8 mouse cellular contexts compared by ENCODE assay signal in genomic region chr1:176223196-176223595, GRCm38 (mm10). TPM values are rescaled to one million over a fixed set of nuclear protein-coding genes. Genes with fewer than 3 reads are reported as not detected.
DNase-seq lines count a peak whose midpoint lies in the region; ATAC-seq and TF ChIP-seq lines count a peak whose summit lies in the region.

No protein-coding gene starts in this region.

- no peaks in the 10 kb centered on the region for H3K4me1 ChIP-seq in ES-E14 (ENCODE audit: control insufficient read depth in 2 of 2, insufficient read depth in 2 of 2, low read length in 2 of 2, poor library complexity in 1 of 2)
- 0 out of 2 replicates have a peak, but pooled peaks cover 3% of the 10 kb centered on the region for H3K4me1 ChIP-seq in forebrain, embryonic 10.5 days
- H3K4me1 ChIP-seq in lung, embryonic 14.5 days (ENCODE audit: insufficient read depth): no peaks in the 10 kb centered on the region

- no peak overlapping the region for H3K9ac ChIP-seq in ES-E14 (ENCODE audit: insufficient read depth, low read depth, low read length, poor library complexity, severe bottlenecking)
- H3K9ac ChIP-seq in lung, embryonic 14.5 days: no peak overlapping the region

- intact Hi-C loops in heart, postnatal 25 days (cut with DNase I): loop anchor here (1.0 to 2.0 kb wide), 2 partner anchors 286 to 476 kb away; no protein-coding TSS in a partner anchor

- peak overlapping the region; percentile 26; the same call in 1 of the 2 replicates for H3K4me2 ChIP-seq in lung, embryonic 14.5 days

- WGBS in forebrain, embryonic 10.5 days: 6% methylated on average over 12 of the region's 12 CpGs
- WGBS in large intestine, adult 2 months: 5% methylated on average over 12 of the region's 12 CpGs
- WGBS in lung, embryonic 14.5 days: 3% methylated on average over 12 of the region's 12 CpGs

- no peak overlapping the region for H3K27ac ChIP-seq in ES-E14 (ENCODE audit: insufficient read depth, low read depth, low read length, poor library complexity, severe bottlenecking)
- no peak overlapping the region for H3K27ac ChIP-seq in forebrain, embryonic 10.5 days
- H3K27ac ChIP-seq in lung, embryonic 14.5 days (ENCODE audit: low read depth): no peak overlapping the region

- no peaks in the 10 kb centered on the region for H3K27me3 ChIP-seq in forebrain, embryonic 10.5 days (ENCODE audit: poor library complexity, severe bottlenecking)
- no peaks in the 10 kb centered on the region for H3K27me3 ChIP-seq in lung, embryonic 14.5 days (ENCODE audit: insufficient read depth, low read length)

- TF ChIP-seq CTCF in lung, embryonic 14.5 days (IDR thresholded peaks at IDR 0.05; ENCODE audit: low read depth): peak; percentile 91

- DNase-seq in ES-E14 (ENCODE audit: low read depth, low spot score): peak; percentile 51
- DNase-seq in brain, adult 2 months (ENCODE audit: low read depth, low spot score): peak; percentile 88
- DNase-seq in forebrain, embryonic 10.5 days (ENCODE audit: extremely low spot score, low spot score): peak; percentile 73
- peak; percentile 8 for DNase-seq in heart, postnatal 25 days (ENCODE audit: low spot score)
- peak; percentile 4 for DNase-seq in large intestine, adult 2 months (ENCODE audit: low read depth, low spot score)
- DNase-seq in lung, embryonic 14.5 days: peak; percentile 86
- peak; percentile 76 for DNase-seq in ovary, postnatal 36 days (ENCODE audit: low spot score)

- H3K36me3 ChIP-seq in ES-E14 (ENCODE audit: control insufficient read depth, insufficient read depth, low read length, poor library complexity, severe bottlenecking): no peaks in the 10 kb centered on the region
- no peaks in the 10 kb centered on the region for H3K36me3 ChIP-seq in forebrain, embryonic 10.5 days (replicated peaks)
- no peaks in the 10 kb centered on the region for H3K36me3 ChIP-seq in lung, embryonic 14.5 days (ENCODE audit: insufficient read depth)

- no peaks in the 10 kb centered on the region for H3K9me3 ChIP-seq in ES-E14 (ENCODE audit: control insufficient read depth, insufficient read depth, low read depth, low read length)
- H3K9me3 ChIP-seq in forebrain, embryonic 10.5 days: no peaks in the 10 kb centered on the region
- H3K9me3 ChIP-seq in lung, embryonic 14.5 days (ENCODE audit: low read depth, low read length): no peaks in the 10 kb centered on the region

- ATAC-seq in lung, embryonic 14.5 days (ENCODE audit: insufficient read depth): peak; percentile 79
- ATAC-seq in erythroblast, adult 5-6 weeks (replicated peaks; ENCODE audit: low FRiP score, poor library complexity, severe bottlenecking): no peak

- no peak overlapping the region for H3K4me3 ChIP-seq in ES-E14 (ENCODE audit: insufficient read depth in 1 of 2, low read depth in 1 of 2, low read length in 2 of 2, poor library complexity in 1 of 2, severe bottlenecking in 1 of 2)
- H3K4me3 ChIP-seq in forebrain, embryonic 10.5 days: no peak overlapping the region
- no peak overlapping the region for H3K4me3 ChIP-seq in lung, embryonic 14.5 days (ENCODE audit: low read depth, low read length)

- in situ Hi-C loops in ES-E14 (cut with MboI; ENCODE audit: low sequenced_read_pairs in 2 of 2, unreplicated experiment in 2 of 2): no loop called here

TF ChIP-seq in ES-E14, 5 proteins besides CTCF, POLR2A, EP300 and RAD21:
- TF ChIP-seq ZC3H11A (IDR thresholded peaks at IDR 0.05; ENCODE audit: borderline replicate concordance, low read depth, low read length): peak; percentile 67; the same call in 1 of the 2 replicates
- no peak for TF ChIP-seq MAFK (IDR thresholded peaks at IDR 0.05; ENCODE audit: insufficient read depth, low read depth, low read length)

RNA-seq across cellular contexts. Expression of gene Pld5, which starts 51.9 kb away (rescaled TPM):
- 0.11 TPM in 1 of 2 replicates, not detected in the other for total RNA-seq in ES-E14 (2012; rRNA removed)
- polyA plus RNA-seq in forebrain, embryonic 10.5 days (2016; fragmentation: Nextera tagmentation; extraction: Ambion mirVana): 0.47 and 0.60 TPM in 2 replicates
- under 1 TPM; 0.14 to 0.23 TPM for total RNA-seq in heart, postnatal 25 days (2021)
- 0.05 and 0.14 TPM in 2 replicates for polyA plus RNA-seq in large intestine, adult 2 months (2012; rRNA removed)
- 0.26 and 0.30 TPM in 2 replicates for polyA plus RNA-seq in lung, embryonic 14.5 days (2014; fragmentation: Nextera tagmentation; extraction: Ambion mirVana)
- total RNA-seq in erythroblast, adult 5-6 weeks (2015; ENCODE audit: low replicate concordance): not detected in 2 replicates
- total RNA-seq in erythroblast, adult 5-6 weeks (2017; ENCODE audit: low replicate concordance): not detected in 2 replicates

Comparison
In these comparisons a context has a peak if more than half of its experiments do, and no peak if none do; other contexts are left out.
1. DNase-seq: peak in every context shown above with its lines; median percentile 88 in brain, adult 2 months; 86 in lung, embryonic 14.5 days; 76 in ovary, postnatal 36 days; 73 in forebrain, embryonic 10.5 days; 51 in ES-E14; 8 in heart, postnatal 25 days; 4 in large intestine, adult 2 months.